11 mouse cellular contexts compared by ENCODE assay signal in the genomic region with DNA sequence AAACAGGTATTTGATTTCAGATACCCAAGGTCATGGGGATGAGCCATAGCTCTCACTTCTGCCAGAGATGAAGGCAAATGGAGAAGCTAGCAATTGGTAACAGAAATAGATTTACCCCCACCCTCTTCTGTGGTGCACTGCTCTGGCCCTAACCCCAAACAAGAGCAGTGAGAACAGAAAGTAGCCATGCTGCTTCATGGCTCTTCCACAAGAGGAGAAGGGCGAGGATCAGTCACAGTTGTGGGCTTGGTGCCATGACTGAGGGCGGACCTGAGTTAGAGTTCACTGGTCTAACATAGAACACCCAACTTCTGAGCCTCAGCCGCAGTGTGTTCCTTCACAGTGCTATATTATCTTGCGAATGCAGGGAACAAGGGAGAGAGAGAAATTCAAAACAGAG. TPM values are rescaled to one million over a fixed set of nuclear protein-coding genes. Genes with fewer than 3 reads are reported as not detected.
DNase-seq lines count a peak whose midpoint lies in the region; ATAC-seq lines count a peak whose summit lies in the region.
"Had no signal": no experiment of that assay in that cellular context is flagged by ENCODE, and none has a peak within 500 bp of the region (broad histone marks: within the 10 kb centered on the region; RNA-seq: fewer than 3 reads in every experiment).

No protein-coding gene starts in this region.

- H3K36me3 ChIP-seq in heart, embryonic 12.5 days: no peaks in the 10 kb centered on the region
- H3K36me3 ChIP-seq: hindbrain, embryonic 12.5 days had no signal

- WGBS in heart, embryonic 12.5 days: 79% methylated on average over 4 of the region's 4 CpGs

- H3K4me2 ChIP-seq in heart, embryonic 12.5 days: no peak overlapping the region
- H3K4me2 ChIP-seq: hindbrain, embryonic 12.5 days had no signal

- ATAC-seq in heart, embryonic 12.5 days (ENCODE audit: insufficient number of reproducible peaks, low FRiP score): no peak
- ATAC-seq: forebrain, embryonic 14.5 days had no signal

- no peak overlapping the region for H3K9ac ChIP-seq in heart, embryonic 12.5 days
- H3K9ac ChIP-seq: hindbrain, embryonic 12.5 days had no signal

- peak; percentile 26 for DNase-seq in heart, adult 8-10 months (ENCODE audit: low spot score)
- DNase-seq in 3T3-L1 (ENCODE audit: low read depth, low spot score) (peak; percentile 29), adipocyte (ENCODE audit: low spot score) (peak; percentile 26)
- peak; percentile 18 for DNase-seq in induced T-regulatory cell, adult 2 months (ENCODE audit: low read depth)
- DNase-seq in spleen, postnatal 14 days (ENCODE audit: low spot score in 2 of 2): no peak
- no peak for DNase-seq in cerebellum, adult 9-11 months
- DNase-seq: cerebellum, adult 11-12 months; kidney, adult 2 months had no signal

- H3K4me1 ChIP-seq in heart, embryonic 12.5 days (replicated peaks): peaks cover 8% of the 10 kb centered on the region
- H3K4me1 ChIP-seq: hindbrain, embryonic 12.5 days had no signal

- no peaks in the 10 kb centered on the region; the same call in 1 of the 2 replicates for H3K9me3 ChIP-seq in heart, embryonic 12.5 days (replicated peaks)
- H3K9me3 ChIP-seq: hindbrain, embryonic 12.5 days had no signal

- H3K27me3 ChIP-seq in heart, embryonic 12.5 days (replicated peaks): no peaks in the 10 kb centered on the region
- H3K27me3 ChIP-seq: hindbrain, embryonic 12.5 days had no signal

- H3K4me3 ChIP-seq in heart, embryonic 12.5 days: no peak overlapping the region
- H3K4me3 ChIP-seq: hindbrain, embryonic 12.5 days had no signal

- no peak overlapping the region for H3K27ac ChIP-seq in heart, embryonic 12.5 days (ENCODE audit: poor library complexity, severe bottlenecking)
- H3K27ac ChIP-seq: hindbrain, embryonic 12.5 days had no signal

RNA-seq across cellular contexts. Expression of gene Ust, which starts 13.8 kb away (rescaled TPM):
- 1 to 10 TPM; 1.2 to 1.8 (median 1.5) TPM for total RNA-seq in heart, adult 8-10 months (2022)
- 2.2 and 2.4 TPM in 2 replicates for polyA plus RNA-seq in heart, embryonic 12.5 days (2016; fragmentation: Nextera tagmentation; extraction: Ambion mirVana)

Comparison
In these comparisons a context has a peak if more than half of its experiments do, and no peak if none do; other contexts are left out.
1. DNase-seq: peak in heart, adult 8-10 months (single experiment), 3T3-L1 (single experiment), adipocyte (single experiment) and induced T-regulatory cell, adult 2 months (single experiment); none in spleen, postnatal 14 days (0 of 2) and cerebellum, adult 9-11 months (single experiment).